1 mouse cellular context compared by ENCODE assay signal in genomic region chr3:136688101-136688586, GRCm38 (mm10).
TF ChIP-seq lines count a peak whose summit lies in the region.

No protein-coding gene starts in this region.

TF ChIP-seq in CH12.LX, 34 proteins besides CTCF, POLR2A, EP300 and RAD21 (continued from another document):
- TF ChIP-seq ELF1 (IDR thresholded peaks at IDR 0.05; ENCODE audit: low read depth, low read length) (peak; percentile 66; the same call in 1 of the 2 replicates), MYC (IDR thresholded peaks at IDR 0.05; ENCODE audit: low read depth, low read length) (peak; percentile 95), ZNF384 (IDR thresholded peaks at IDR 0.05; ENCODE audit: low read depth, low read length) (peak; percentile 76), GABPA (IDR thresholded peaks at IDR 0.05; ENCODE audit: insufficient replicate concordance, low read depth, low read length) (no peak), ZC3H11A (IDR thresholded peaks at IDR 0.05; ENCODE audit: low read depth, low read length) (no peak)
